Mouse (Mus musculus) heart, adult 10 weeks (tissue): ENCODE measurements around the gene Eef1e1. TPM values are rescaled to one million over a fixed set of nuclear protein-coding genes. Genes with fewer than 3 reads are reported as not detected.

ENCODE experiments used
- polyA plus RNA-seq: library from polyadenylated mRNA; stranded (reverse); fragments of 350-450 nt; fragmentation: Illumina TruSeq; extraction: RNeasy Lipid Tissue Mini Kit (QIAGEN cat#74804); gene quantifications from one replicate; pipeline ENCODE4 v1.2.3, GENCODE M21; 2014; ENCODE audit warnings: low read depth, low replicate concordance

The Eef1e1 gene
- polyA plus RNA-seq = 8.3 TPM

GRCm38 (mm10) chr13:38658528-38659280, at the start of gene Eef1e1:
Gene Eef1e1, minus strand, starts transcription at chr13:38659058.

GRCm38 (mm10) chr13:38634800-38635269, 24.0 kb downstream of the Eef1e1 start, which contains the start of gene Bloc1s5:
Gene Bloc1s5, minus strand, starts transcription at chr13:38635109.

Other genes starting within 250 kb of the Eef1e1 start
- gene Txndc5, start 130.2 kb downstream of the Eef1e1 start, polyA plus RNA-seq = 41.4 TPM
- gene Bloc1s5, start 23.9 kb downstream of the Eef1e1 start, polyA plus RNA-seq = 8.8 TPM